Mouse (Mus musculus) small intestine, adult 2 months (tissue): Measurements from ENCODE around the gene Slc7a5. TPM values are rescaled to one million over a fixed set of nuclear protein-coding genes. Genes with fewer than 3 reads are reported as not detected.
A peak's percentile ranks its signal among the peaks of the same experiment; 100 is the strongest.

Experiments
- H3K27ac ChIP-seq: fragments of 200-500 bp; 2 replicates; pipeline ENCODE4 v1.5.1; 2012; ENCODE audit warnings: low read depth, low read length, control low read depth, inconsistent platforms; ENCODE audit not compliant: insufficient read depth
- H3K27me3 ChIP-seq: fragments of 200-500 bp; 2 replicates; pipeline ENCODE4 v1.6.1; 2012; ENCODE audit warnings: mild to moderate bottlenecking, moderate library complexity, low read length, inconsistent platforms; ENCODE audit not compliant: control insufficient read depth, insufficient read depth
- H3K36me3 ChIP-seq: fragments of 200-500 bp; 2 replicates; pipeline ENCODE4 v1.6.1; 2012; ENCODE audit warnings: mild to moderate bottlenecking, low read length, control low read depth, inconsistent platforms; ENCODE audit not compliant: control insufficient read depth, insufficient read depth
- H3K4me1 ChIP-seq: fragments of 200-500 bp; 2 replicates; pipeline ENCODE4 v1.6.1; 2012; ENCODE audit warnings: low read length, inconsistent platforms, mixed read lengths; ENCODE audit not compliant: control insufficient read depth, insufficient read depth, insufficient read length
- H3K4me3 ChIP-seq: fragments of 200-500 bp; 2 replicates; pipeline ENCODE4 v1.5.1; 2012; ENCODE audit warnings: low read depth, mild to moderate bottlenecking, control low read depth, inconsistent platforms, low read length, moderate library complexity
- CTCF ChIP-seq: fragments of 200-500 bp; IDR thresholded peaks from 2 replicates; pipeline ENCODE4 v1.5.1; 2012; ENCODE audit warnings: low read depth, mild to moderate bottlenecking, control low read depth, inconsistent platforms, low read length, moderate library complexity, mixed read lengths; ENCODE audit not compliant: insufficient replicate concordance, insufficient read length; ENCODE audit errors: extremely low read depth
- POLR2A ChIP-seq: fragments of 200-500 bp; IDR thresholded peaks from 2 replicates; pipeline ENCODE4 v1.6.1; 2012; ENCODE audit warnings: low read depth, mild to moderate bottlenecking, control low read depth, inconsistent platforms, low read length, moderate library complexity
- WGBS: fragments of 180-500 bp; shearing (Covaris S2); methylation state at CpG from one replicate; pipeline ENCODE4 v1.1.7; 2018; 5-methylcytosine and 5-hydroxymethylcytosine counted together
- polyA plus RNA-seq: library from polyadenylated mRNA; depleted of rRNA; stranded (reverse); fragments of >200 nt; gene quantifications from 2 replicates; pipeline ENCODE4 v1.2.3, GENCODE M21; 2012

The Slc7a5 gene
- polyA plus RNA-seq, 1 experiment = 11.5 TPM

DNA sequence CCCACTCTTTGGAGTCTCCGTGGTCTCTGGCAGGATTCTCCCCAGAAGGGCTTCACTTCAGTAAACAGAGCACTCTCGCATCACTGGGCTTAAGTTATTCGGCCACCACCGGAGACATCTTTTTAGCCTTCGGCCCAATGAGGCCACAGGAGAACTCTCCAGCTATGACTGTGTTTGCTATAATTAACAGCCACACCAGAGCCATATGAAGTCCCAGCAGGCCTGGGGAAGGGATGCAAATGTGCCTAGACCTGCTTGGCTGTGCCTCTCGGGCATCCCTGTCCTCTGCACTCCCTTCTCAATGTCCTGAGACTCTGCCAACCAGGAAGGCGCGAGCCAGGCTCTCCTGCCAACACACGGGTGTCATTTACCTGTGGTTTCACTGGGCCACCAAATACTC is 50.2 kb downstream of the Slc7a5 start:
- TF ChIP-seq POLR2A = no peak
- no peak for TF ChIP-seq CTCF
- 62% methylated on average over 9 of the region's 9 CpGs for WGBS

DNA sequence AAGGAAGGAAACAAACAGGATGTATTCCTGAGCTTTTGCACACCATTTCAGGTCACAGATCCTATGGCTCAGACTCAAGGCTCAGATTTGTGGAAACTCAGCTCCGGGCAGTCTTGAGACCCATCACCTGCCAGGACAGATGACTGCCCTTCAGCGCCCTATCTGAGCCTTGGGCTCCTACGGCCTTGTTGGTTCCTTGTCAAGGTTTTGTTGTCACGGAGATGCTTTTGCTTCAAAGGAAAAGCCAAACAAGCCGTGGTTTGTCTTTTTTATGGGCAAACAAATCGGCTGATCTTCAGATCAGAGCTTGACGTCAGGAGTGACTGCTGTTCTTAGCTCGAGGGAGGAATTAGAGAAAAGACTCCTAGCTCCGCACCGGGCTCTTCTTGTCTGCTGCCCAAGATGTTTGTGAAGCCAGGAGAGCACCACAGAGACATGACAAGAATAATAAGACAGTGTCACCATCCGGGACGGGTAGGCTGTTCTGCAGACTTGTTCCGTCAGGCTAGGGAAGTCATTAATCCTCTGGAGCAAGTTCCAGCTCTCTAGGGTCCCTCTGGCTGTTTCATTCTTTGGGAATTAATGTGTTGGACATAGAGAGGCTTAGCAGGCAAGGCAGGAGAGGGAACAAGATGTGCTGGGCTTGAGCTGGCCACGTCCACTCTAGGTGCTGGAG is 51.3 kb downstream of the Slc7a5 start:
- Histone ChIP-seq H3K27me3 (no peaks in the 10 kb centered on the region), H3K4me1 (no peaks in the 10 kb centered on the region), H3K27ac (no peak overlapping the region), H3K36me3 (no peaks in the 10 kb centered on the region), H3K4me3 (no peak overlapping the region)
- no peak for TF ChIP-seq CTCF
- TF ChIP-seq POLR2A = no peak
- WGBS = 73% methylated on average over 14 of the region's 14 CpGs

More for the DNA sequence above, 50.2 kb downstream of the Slc7a5 start:
- Histone ChIP-seq H3K36me3 (no peaks in the 10 kb centered on the region), H3K4me3 (no peak overlapping the region), H3K27ac (no peak overlapping the region), H3K27me3 (no peaks in the 10 kb centered on the region), H3K4me1 (no peaks in the 10 kb centered on the region)

DNA sequence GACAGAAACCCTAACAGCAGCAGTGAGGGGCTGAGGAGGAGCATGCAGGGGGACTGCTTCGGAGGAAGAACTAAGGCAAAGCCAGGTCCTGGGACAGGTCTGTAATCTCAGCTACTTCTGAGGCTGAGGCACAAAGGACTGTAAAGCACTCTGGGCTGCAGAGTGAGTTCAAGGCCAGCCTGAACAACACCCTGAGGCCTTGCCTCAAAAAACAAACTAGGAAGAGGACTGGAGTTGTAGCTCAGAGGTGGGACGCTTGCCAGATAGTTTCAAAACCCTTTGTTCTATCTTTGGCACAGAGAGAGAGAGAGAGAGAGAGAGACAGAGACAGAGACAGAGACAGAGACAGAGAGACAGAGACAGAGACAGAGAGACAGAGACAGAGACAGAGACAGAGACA is 53.9 kb downstream of the Slc7a5 start:
- no peaks in the 10 kb centered on the region for H3K36me3 ChIP-seq
- H3K27me3 ChIP-seq = no peaks in the 10 kb centered on the region
- WGBS = 74% methylated on average over 2 of the region's 2 CpGs
- H3K4me3 ChIP-seq = no peak overlapping the region
- no peak for TF ChIP-seq POLR2A
- no peak for TF ChIP-seq CTCF
- H3K27ac ChIP-seq = no peak overlapping the region
- no peaks in the 10 kb centered on the region for H3K4me1 ChIP-seq

- Histone ChIP-seq H3K27ac (no peak overlapping the region), H3K4me1 (no peaks in the 10 kb centered on the region), H3K4me3 (no peak overlapping the region), H3K27me3 (no peaks in the 10 kb centered on the region), H3K36me3 (no peaks in the 10 kb centered on the region)
- WGBS = 18% methylated on average over 7 of the region's 7 CpGs
- TF ChIP-seq CTCF = no peak
- TF ChIP-seq POLR2A = no peak
Measured at GRCm38 (mm10) chr8:121852464-121852863, 55.0 kb downstream of the Slc7a5 start.

GRCm38 (mm10) chr8:121851716-121852115 is 55.8 kb downstream of the Slc7a5 start:
- no peak overlapping the region for H3K27ac ChIP-seq

DNA sequence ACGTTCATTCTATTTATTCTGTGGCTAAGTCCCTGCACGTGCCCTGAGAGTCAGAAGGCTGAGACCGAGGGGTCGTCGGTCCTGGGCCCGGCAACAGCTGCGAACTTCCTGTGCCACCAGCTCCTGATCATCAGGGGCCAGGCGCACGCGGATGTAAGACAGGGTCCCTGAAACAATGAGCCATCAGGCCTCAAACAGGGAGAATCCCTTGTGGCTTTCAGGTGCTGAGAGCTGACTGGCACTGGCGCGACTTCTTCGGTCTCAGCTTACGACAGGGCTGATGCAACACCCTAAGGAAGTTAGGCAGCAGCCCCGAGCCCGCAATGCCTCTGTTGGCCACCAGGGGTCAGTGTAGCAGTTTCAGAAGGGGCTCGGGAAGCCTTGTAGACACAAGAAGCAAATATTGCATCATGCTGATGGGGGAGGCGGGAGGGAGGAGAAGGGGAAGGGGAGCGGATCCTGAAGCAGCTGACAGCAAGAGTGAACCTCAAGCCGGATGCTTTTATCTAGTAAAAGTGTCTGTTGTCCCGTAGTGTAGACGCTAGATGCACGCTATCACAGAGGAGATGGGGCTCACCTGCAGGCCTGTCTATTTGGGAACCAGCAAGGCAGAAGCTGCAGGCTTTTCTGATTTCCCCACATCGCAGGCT is 56.5 kb downstream of the Slc7a5 start:
- TF ChIP-seq POLR2A (0 out of 2 replicates have a peak, but pooled peaks have one; percentile 24), CTCF (peak; percentile 94)
- Histone ChIP-seq H3K27me3 (no peaks in the 10 kb centered on the region), H3K4me1 (no peaks in the 10 kb centered on the region), H3K4me3 (peak overlapping the region; percentile 38), H3K27ac (no peak overlapping the region), H3K36me3 (no peaks in the 10 kb centered on the region)
- 6% methylated on average over 24 of the region's 24 CpGs for WGBS

More at GRCm38 (mm10) chr8:121851716-121852115, 55.8 kb downstream of the Slc7a5 start:
- no peaks in the 10 kb centered on the region for H3K36me3 ChIP-seq
- WGBS = 40% methylated on average over 7 of the region's 7 CpGs
- no peak overlapping the region for H3K4me3 ChIP-seq
- no peak for TF ChIP-seq CTCF
- TF ChIP-seq POLR2A = no peak
- H3K4me1 ChIP-seq = no peaks in the 10 kb centered on the region
- no peaks in the 10 kb centered on the region for H3K27me3 ChIP-seq

- WGBS = 45% methylated on average over 12 of the region's 12 CpGs
- no peaks in the 10 kb centered on the region for H3K36me3 ChIP-seq
- no peaks in the 10 kb centered on the region for H3K27me3 ChIP-seq
- no peaks in the 10 kb centered on the region for H3K4me1 ChIP-seq
- peak overlapping the region; percentile 38; the same call in 1 of the 2 replicates for H3K4me3 ChIP-seq
- no peak overlapping the region for H3K27ac ChIP-seq
- TF ChIP-seq CTCF (no peak), POLR2A (no peak)
Measured at GRCm38 (mm10) chr8:121850436-121850820, 57.1 kb downstream of the Slc7a5 start.
